Mouse (Mus musculus): Measurements from ENCODE around the gene Tas2r106. TPM values are rescaled to one million over a fixed set of nuclear protein-coding genes. Genes with fewer than 3 reads are reported as not detected.

The Tas2r106 gene
- total and polyA plus RNA-seq, 3 experiments: not detected

DNA sequence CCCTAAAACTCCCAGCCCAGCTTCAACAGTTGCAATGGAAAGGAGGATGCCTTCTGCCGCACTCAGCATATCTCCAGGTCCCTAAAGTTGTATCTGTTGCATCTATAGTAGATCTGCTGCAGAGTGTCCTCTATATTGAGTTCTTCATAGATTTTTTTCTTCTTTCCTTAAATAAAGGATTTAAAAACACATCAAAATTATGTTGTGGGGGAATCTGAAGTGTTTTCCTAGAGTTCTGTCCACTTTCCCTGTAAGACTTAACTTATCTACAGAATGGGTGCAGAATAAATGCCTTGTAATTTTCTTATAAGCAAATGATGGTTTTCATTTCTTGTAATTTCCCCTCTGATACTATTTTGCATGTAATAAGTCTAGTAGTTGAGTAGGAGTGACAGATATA, 8.7 kb upstream of the Tas2r106 start, which contains the start of gene Tas2r105:
Gene Tas2r105, minus strand, starts transcription at position 101 of the 400 bp plus-strand sequence.
- Histone ChIP-seq H3K27ac (ENCODE audit: control insufficient read depth, low read depth, low read length) (no peak within 1 kb of the TSS), H3K27me3 (ENCODE audit: control insufficient read depth in 1 of 2, insufficient read depth in 2 of 2, low read length in 2 of 2) (no peaks in the 10 kb centered on the region), H3K4me1 (ENCODE audit: control insufficient read depth in 1 of 2, insufficient read depth in 2 of 2, low read length in 2 of 2) (no peaks in the 10 kb centered on the region), H3K36me3 (ENCODE audit: control insufficient read depth in 1 of 2, insufficient read depth in 2 of 2, low read length in 2 of 2) (no peaks in the 10 kb centered on the region), H3K4me3 (ENCODE audit: control insufficient read depth in 1 of 2, insufficient read depth in 1 of 2, low read depth in 2 of 2, low read length in 2 of 2) (no peak within 1 kb of the TSS), H3K9ac (ENCODE audit: control insufficient read depth, low read depth, low read length, poor library complexity, severe bottlenecking) (no peak within 1 kb of the TSS), H3K9me3 (replicated peaks; ENCODE audit: insufficient read depth, low read length) (no peaks in the 10 kb centered on the region), H3K79me2 (ENCODE audit: control insufficient read depth, insufficient read depth, low read length, poor library complexity) (no peaks in the 10 kb centered on the region)
- DNase-seq (ENCODE audit: low read depth, low spot score): no peak
- no peak for TF ChIP-seq UBTF (IDR thresholded peaks at IDR 0.05; ENCODE audit: borderline replicate concordance, insufficient read depth, low read depth, low read length)

DNA sequence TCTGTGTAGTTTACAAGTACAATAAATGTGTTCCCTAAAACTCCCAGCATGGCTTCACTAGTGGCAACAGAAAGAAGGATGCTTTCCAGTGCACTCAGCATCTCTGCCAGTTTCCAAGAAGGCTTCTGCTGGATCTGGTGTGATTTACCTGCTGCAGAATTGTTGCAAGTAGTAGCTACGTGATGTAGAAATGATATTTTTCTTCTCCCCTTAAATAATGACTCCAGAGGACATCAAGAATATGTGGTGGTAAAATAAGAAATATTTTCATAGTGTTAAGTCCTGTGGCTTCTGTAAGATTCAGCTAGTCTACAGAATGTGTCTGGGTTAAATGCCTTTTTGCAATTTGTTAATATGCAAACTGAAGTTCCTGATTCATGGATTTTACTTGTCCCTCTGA, 7.0 kb upstream of the Tas2r106 start, which contains the start of gene Tas2r104:
Gene Tas2r104, minus strand, starts transcription at position 101 of the 400 bp plus-strand sequence.
- Histone ChIP-seq H3K9me3 (replicated peaks; ENCODE audit: insufficient read depth, low read length) (no peaks in the 10 kb centered on the region), H3K27ac (ENCODE audit: control insufficient read depth, low read depth, low read length) (no peak within 1 kb of the TSS), H3K27me3 (ENCODE audit: control insufficient read depth in 1 of 2, insufficient read depth in 2 of 2, low read length in 2 of 2) (no peaks in the 10 kb centered on the region), H3K4me1 (ENCODE audit: control insufficient read depth in 1 of 2, insufficient read depth in 2 of 2, low read length in 2 of 2) (no peaks in the 10 kb centered on the region), H3K36me3 (ENCODE audit: control insufficient read depth in 1 of 2, insufficient read depth in 2 of 2, low read length in 2 of 2) (no peaks in the 10 kb centered on the region), H3K4me3 (ENCODE audit: control insufficient read depth in 1 of 2, insufficient read depth in 1 of 2, low read depth in 2 of 2, low read length in 2 of 2) (no peak within 1 kb of the TSS), H3K9ac (ENCODE audit: control insufficient read depth, low read depth, low read length, poor library complexity, severe bottlenecking) (no peak within 1 kb of the TSS), H3K79me2 (ENCODE audit: control insufficient read depth, insufficient read depth, low read length, poor library complexity) (no peaks in the 10 kb centered on the region)
- TF ChIP-seq TCF12 (IDR thresholded peaks at IDR 0.05; ENCODE audit: low read depth, low read length): no peak
- TF ChIP-seq TAL1 (IDR thresholded peaks at IDR 0.05; ENCODE audit: low read length): no peak
- TF ChIP-seq HCFC1 (IDR thresholded peaks at IDR 0.05; ENCODE audit: low read depth, low read length): no peak
- TF ChIP-seq CTCF (IDR thresholded peaks at IDR 0.05 in 2 of 3, conservative IDR thresholded peaks at IDR 0.05 in 1 of 3; ENCODE audit: control insufficient read depth in 1 of 3, insufficient read depth in 1 of 3, low read depth in 2 of 3, low read length in 3 of 3, poor library complexity in 1 of 3, severe bottlenecking in 1 of 3): no peak
- no peak for TF ChIP-seq CHD2 (IDR thresholded peaks at IDR 0.05; ENCODE audit: low read length)
- no peak for TF ChIP-seq NELFE (IDR thresholded peaks at IDR 0.05; ENCODE audit: low read depth, low read length)
- no peak for TF ChIP-seq GABPA (IDR thresholded peaks at IDR 0.05; ENCODE audit: low read depth, low read length)
- TF ChIP-seq POLR2AphosphoS2 (IDR thresholded peaks at IDR 0.05; ENCODE audit: low read length): no peak
- no peak for TF ChIP-seq MYC (IDR thresholded peaks at IDR 0.05; ENCODE audit: low read depth, low read length)
- no peak for TF ChIP-seq MAZ (IDR thresholded peaks at IDR 0.05; ENCODE audit: low read depth, low read length)
- no peak for TF ChIP-seq JUND (IDR thresholded peaks at IDR 0.05; ENCODE audit: low read depth, low read length)
- TF ChIP-seq ZNF384 (IDR thresholded peaks at IDR 0.05; ENCODE audit: low read depth, low read length): no peak
- DNase-seq (ENCODE audit: low read depth, low spot score): no peak

GRCm38 (mm10) chr6:131660049-131660448, 18.6 kb downstream of the Tas2r106 start, which contains the start of gene Tas2r107:
Gene Tas2r107, minus strand, starts transcription at chr6:131660149.
- no peaks in the 10 kb centered on the region for H3K27me3 ChIP-seq (ENCODE audit: control insufficient read depth in 1 of 2, insufficient read depth in 2 of 2, low read length in 2 of 2)
- H3K79me2 ChIP-seq (ENCODE audit: control insufficient read depth, insufficient read depth, low read length, poor library complexity): no peaks in the 10 kb centered on the region
- H3K9ac ChIP-seq (ENCODE audit: control insufficient read depth, low read depth, low read length, poor library complexity, severe bottlenecking): no peak within 1 kb of the TSS
- DNase-seq (ENCODE audit: low read depth, low spot score): no peak
- H3K36me3 ChIP-seq (ENCODE audit: control insufficient read depth in 1 of 2, insufficient read depth in 2 of 2, low read length in 2 of 2): no peaks in the 10 kb centered on the region
- H3K9me3 ChIP-seq (replicated peaks; ENCODE audit: insufficient read depth, low read length): no peaks in the 10 kb centered on the region
- H3K4me3 ChIP-seq (ENCODE audit: control insufficient read depth in 1 of 2, insufficient read depth in 1 of 2, low read depth in 2 of 2, low read length in 2 of 2): no peak within 1 kb of the TSS
- no peaks in the 10 kb centered on the region for H3K4me1 ChIP-seq (ENCODE audit: control insufficient read depth in 1 of 2, insufficient read depth in 2 of 2, low read length in 2 of 2)
- no peak for TF ChIP-seq MAFK (IDR thresholded peaks at IDR 0.05; ENCODE audit: borderline replicate concordance, low read depth, low read length)
- no peak for TF ChIP-seq ETS1 (IDR thresholded peaks at IDR 0.05; ENCODE audit: low read depth, low read length)
- TF ChIP-seq MEF2A (IDR thresholded peaks at IDR 0.05; ENCODE audit: extremely low read depth, insufficient replicate concordance, low read depth, low read length, poor library complexity, severe bottlenecking): no peak
- TF ChIP-seq ELF1 (IDR thresholded peaks at IDR 0.05; ENCODE audit: low read depth, low read length): no peak
- no peak for TF ChIP-seq USF2 (IDR thresholded peaks at IDR 0.05; ENCODE audit: borderline replicate concordance in 1 of 2, insufficient read depth in 1 of 2, low read depth in 1 of 2, low read length in 2 of 2)
- TF ChIP-seq HCFC1 (IDR thresholded peaks at IDR 0.05; ENCODE audit: low read depth, low read length): no peak
- no peak within 1 kb of the TSS for H3K27ac ChIP-seq (ENCODE audit: control insufficient read depth, low read depth, low read length)

Measured in MEL (cell line).